Mouse (Mus musculus): Measurements from ENCODE around the gene Mical2.
A peak's percentile ranks its signal among the peaks of the same experiment; 100 is the strongest.

Mical2 gene

GRCm38 (mm10) chr7:112369046-112369445 lies 143.4 kb downstream of the Mical2 start:
- peak; percentile 86 for DNase-seq

DNA sequence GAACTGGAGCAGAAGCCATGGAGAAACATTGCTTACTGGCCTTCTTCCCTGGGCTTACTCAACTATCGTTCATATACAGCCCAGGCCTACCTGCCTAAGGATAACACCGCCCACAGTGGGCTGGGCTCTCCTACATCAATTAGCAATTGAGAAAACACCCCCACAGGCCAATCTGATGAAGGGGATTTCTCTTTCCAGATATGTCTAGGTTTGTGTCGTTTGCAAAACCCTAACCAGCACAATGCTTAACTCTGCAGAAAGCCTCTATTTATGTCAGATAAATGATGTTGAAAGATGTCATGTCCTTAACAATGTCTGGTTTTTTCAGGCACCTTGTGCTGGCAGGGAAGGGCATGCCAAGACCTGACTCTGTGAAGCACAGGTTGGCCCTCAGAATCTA lies 144.3 kb downstream of the Mical2 start:
- DNase-seq: no peak

DNA sequence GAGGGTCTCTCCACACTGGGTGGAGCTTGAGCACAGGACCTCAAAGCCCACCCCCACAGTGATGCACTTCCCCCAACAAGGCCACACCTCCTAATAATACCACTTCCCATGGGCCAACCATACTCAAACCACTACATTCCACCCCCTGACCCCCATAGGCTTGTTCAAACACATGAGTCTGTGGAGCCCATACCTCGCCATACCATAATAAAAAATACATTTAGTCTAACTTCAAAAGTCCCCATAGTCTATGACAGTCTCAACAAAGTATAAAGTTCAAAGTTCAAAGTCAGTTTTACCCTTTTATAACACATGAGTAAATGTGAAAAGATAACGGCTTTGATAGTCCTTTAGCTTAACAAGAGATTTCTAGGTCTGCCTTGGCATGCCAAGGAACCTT lies 145.7 kb downstream of the Mical2 start:
- no peak for DNase-seq

DNA sequence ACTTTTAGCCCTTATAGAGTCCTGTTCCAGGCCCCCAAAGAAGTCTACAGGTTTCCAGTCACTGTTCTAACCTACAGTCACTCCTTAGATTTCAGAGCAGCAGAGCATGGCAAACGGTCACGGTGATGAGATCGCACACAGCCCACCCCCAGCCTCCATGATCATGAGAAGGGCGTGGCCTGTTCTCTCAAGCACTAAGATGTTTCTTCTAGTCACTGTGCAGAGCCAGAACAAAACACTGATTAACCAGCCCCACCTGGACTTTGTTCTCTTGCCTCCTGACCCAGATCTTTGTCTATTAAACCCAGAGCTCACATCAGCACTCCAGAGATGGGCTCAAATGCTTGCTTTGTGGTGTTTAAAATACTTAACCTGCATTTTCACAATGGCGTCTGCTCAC lies 148.4 kb downstream of the Mical2 start:
- no peak for DNase-seq

DNA sequence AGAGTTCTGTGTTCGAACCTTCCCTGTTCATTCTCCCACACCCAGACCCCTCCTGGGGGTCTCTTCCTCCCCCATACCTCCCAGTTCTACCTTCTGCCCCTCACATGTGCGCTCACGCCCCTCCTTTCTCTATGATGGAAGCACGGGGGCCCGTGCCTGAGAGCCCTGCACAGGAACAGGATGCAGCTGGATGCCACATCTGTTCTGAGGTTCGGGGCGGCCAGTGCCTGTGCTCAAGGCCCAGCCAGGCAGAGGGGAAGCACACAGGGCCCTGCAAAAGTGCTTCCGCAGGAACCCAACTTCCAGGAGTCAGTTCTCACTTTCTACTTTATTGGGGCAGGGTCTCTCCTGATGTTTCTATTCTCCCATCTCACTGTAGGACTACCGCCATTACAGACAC lies 149.4 kb downstream of the Mical2 start:
- no peak for DNase-seq

GRCm38 (mm10) chr7:112375900-112376299 lies 150.2 kb downstream of the Mical2 start:
- no peak for DNase-seq

GRCm38 (mm10) chr7:112376611-112377010 lies 151.0 kb downstream of the Mical2 start:
- no peak for DNase-seq

- DNase-seq: peak; percentile 72
These were observed 151.7 kb downstream of the Mical2 start for GRCm38 (mm10) chr7:112377314-112377713.

GRCm38 (mm10) chr7:112378056-112378455 lies 152.4 kb downstream of the Mical2 start:
- DNase-seq: no peak

- peak; percentile 83 for DNase-seq
These were observed 152.8 kb downstream of the Mical2 start for GRCm38 (mm10) chr7:112378476-112378875.

- no peak for DNase-seq
These were observed 160.9 kb downstream of the Mical2 start for GRCm38 (mm10) chr7:112386521-112386920.

GRCm38 (mm10) chr7:112387876-112388275 lies 162.2 kb downstream of the Mical2 start:
- no peak for DNase-seq

GRCm38 (mm10) chr7:112388363-112388875 lies 162.8 kb downstream of the Mical2 start:
- DNase-seq: no peak

- DNase-seq: no peak
These were observed 164.1 kb downstream of the Mical2 start for GRCm38 (mm10) chr7:112389611-112390251.

GRCm38 (mm10) chr7:112390252-112390936 lies 164.7 kb downstream of the Mical2 start:
- DNase-seq: peak; percentile 47

DNA sequence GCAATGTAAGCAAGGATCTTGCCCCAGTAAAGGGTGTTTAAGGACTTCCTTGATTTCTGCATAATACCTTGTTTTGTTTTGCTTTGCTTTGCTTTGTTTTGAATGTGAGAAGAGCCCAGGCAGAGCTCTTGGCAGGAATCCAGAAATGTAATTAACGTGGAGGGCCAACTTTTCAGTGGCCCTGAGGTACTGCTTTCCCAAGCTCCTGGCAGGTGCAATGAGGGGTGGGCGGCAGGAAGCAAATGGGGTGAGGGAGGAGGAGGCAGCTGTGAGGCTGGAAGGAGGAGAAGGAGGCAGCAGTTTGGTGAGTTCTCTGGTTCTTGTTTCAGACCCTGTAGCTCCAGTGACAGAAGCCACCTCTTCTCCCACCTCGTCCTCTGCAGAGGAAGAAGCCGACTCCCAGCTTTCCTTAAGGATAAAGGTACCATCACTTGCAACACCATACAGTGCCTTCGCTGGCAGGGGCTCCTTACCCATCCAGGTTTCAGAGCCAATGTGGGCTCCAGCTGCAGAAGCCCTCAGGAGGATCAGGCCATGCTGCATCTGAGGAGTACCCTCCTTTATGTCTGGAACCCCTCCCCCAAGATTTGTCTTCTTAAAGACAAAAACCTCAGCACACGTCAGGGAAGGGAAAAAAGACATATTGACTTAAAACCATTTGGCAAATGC lies 165.4 kb downstream of the Mical2 start:
- DNase-seq: no peak

DNA sequence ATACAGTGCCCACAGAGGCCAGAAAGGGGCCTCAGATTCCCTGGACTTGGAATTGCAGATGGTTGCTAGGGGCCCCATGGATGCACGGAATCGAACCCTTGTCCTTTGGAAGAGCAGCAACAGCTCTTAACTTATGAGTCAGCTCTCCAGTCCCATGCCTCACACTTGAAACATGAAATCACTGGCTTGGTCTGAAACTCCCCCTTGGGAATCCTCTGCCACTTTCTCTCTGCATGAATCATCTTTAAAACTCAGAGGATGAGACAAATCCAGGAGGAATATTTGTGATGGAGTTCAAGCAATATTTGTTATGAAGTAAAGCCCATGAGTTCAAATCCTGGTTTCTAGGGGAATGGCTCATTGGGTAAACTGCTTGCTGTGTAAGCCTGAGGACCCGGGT lies 172.1 kb downstream of the Mical2 start:
- no peak for DNase-seq

GRCm38 (mm10) chr7:112399425-112400170 lies 173.9 kb downstream of the Mical2 start:
- DNase-seq: no peak

DNA sequence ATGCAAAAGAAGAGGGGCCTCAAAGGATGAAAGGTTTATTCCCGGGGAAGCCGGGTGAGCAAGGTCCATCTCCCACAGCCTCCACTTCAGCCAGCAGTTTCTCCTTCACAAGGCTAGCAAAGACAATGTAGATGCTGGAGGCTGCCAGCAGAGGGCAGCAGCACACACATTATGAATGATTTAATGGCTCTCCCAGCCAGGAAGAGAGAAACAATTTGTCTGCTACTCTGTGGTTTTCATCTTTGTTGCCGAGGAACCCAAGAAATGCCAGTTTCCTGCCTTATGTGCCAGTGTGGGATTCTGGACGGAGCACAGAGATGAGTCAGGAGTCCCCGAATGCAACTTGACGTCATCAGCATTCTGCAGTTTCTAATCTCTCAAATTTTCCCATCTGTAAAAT lies 174.5 kb downstream of the Mical2 start:
- peak; percentile 53 for DNase-seq

DNA sequence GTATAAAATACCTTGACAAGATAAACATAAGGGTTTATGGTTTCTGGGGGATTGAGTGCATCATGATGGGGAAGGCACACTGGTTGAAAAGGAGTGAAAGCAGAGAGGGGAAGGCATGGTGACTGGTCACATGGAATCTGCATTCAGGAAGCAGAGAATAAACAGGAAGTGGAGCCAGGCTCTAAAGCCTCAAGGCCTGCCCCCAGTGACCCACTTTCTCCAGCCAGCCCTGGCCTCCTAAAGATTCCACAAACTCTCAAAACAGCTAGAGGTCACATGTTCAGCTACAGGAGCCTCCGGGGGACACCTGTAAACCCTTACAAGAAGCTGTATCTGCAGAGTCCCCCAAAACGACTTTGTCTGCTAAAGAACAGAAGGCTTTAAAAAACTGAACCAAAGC lies 179.4 kb downstream of the Mical2 start:
- DNase-seq: no peak

- no peak for DNase-seq
These were observed 179.9 kb downstream of the Mical2 start for GRCm38 (mm10) chr7:112405578-112405977.

GRCm38 (mm10) chr7:112407597-112407996 lies 181.9 kb downstream of the Mical2 start:
- DNase-seq: peak; percentile 19

GRCm38 (mm10) chr7:112409991-112410390 lies 184.3 kb downstream of the Mical2 start:
- no peak for DNase-seq
